Mouse (Mus musculus): ENCODE measurements around the gene Sdc3. TPM values are rescaled to one million over a fixed set of nuclear protein-coding genes. Genes with fewer than 3 reads are reported as not detected.

The Sdc3 gene
- total RNA-seq, 4 experiments from 2014 or later: 332 to 626 (median 448) TPM

- peak; percentile 35 for DNase-seq
Observed at GRCm38 (mm10) chr4:130794771-130795170, 2.4 kb downstream of the Sdc3 start.

DNA sequence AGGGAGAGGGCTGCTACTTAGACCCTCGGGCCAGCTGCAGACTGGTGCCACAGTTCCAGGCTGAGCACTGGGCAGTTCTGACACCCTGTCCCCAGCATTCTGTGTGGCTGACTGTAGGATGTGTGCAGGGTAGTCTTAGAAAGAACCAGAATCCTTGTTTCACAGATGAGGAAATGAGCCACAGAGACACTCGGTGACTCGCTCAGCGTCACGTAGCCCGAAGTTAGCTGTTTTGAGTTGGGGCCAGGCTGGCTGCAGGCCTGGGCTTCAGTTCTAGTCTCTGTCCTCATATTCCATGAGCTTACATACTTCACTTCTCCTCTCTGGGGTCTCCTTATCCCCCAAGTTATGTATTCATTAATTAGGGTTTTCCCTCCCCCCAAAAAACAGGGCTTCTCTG, 3.6 kb downstream of the Sdc3 start:
- DNase-seq: no peak

DNA sequence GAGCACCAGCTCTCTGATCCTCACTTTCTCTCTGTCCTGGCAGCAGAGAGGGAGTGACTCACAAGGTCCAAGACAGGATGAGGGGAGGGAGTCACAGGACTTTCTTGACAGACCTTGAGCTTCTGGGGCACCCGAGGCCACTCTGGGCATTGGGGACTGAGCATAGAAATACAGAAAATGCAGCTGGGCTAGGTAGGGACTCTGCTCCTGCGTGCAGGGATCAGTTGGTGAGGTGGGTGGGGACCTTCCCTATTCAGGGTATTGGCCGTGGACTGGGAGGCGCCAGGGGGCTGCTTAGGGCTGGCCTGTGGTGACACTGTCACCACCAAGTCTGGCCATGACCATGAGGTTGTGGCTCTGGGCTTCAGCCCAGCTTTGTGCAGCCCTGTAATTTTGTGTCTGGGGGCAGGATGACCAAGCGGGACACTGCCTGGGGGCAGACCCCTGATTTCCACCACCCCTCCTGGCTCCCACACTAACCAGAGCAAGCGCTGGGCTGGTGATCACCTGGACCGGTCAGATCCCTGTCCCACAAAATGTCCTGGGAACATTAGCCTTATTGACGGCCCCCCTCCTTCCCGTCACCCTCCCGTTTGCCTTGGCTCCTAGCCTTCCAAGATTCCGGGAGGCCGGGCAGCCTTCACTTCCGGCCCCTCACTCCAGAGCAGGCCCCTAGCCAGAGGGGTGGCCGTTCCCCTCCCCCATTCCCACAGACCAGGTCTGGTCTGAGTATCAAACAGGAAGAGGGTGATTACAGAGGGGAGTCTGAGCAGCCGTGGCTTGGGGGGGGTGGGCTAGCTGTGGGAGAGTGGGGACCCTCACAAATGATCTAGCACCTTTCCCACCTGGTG, 5.1 kb downstream of the Sdc3 start:
- peak; percentile 84 for DNase-seq

GRCm38 (mm10) chr4:130798416-130798815, 6.1 kb downstream of the Sdc3 start:
- no peak for DNase-seq

DNA sequence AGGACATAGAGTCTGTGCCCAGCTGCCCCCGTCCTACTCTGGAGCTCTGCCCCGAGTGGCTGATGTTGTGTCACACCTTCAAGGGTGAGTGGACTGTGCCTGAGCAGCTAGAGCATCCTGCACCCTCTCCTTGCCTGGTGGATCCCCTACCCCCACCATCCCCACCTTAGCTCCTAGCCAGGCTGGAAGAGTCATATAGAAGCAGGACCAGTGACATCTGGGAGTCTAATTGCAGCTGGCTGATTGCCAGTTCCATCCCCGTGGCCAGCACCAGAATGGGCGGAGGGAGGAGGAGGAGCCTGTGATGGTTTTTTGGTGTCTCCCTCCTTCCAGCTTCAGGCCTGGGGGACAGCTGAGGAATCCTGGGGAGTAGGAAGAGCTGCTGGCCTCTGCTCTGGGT, 6.8 kb downstream of the Sdc3 start:
- peak; percentile 63 for DNase-seq

DNA sequence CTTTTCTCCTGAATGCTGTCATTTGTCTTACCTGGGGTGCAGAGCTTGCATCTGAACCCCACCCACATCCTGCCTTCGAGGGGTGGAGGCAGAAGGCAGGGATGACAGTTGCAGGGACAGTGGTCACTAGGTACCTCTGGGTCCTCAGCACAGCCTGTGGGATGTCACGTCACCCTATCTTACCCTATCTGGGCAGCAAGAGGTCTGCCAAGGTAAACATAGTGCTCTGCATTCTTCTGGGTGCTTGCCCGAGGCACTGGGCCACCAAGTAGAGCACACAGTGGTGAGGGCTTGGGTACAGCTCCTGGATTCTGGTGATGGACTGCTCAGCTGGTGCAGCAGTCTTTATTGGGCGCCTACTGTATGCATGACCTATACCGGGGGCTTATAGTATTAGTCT, 7.2 kb downstream of the Sdc3 start:
- DNase-seq: peak; percentile 45

- peak; percentile 26 for DNase-seq
Observed at GRCm38 (mm10) chr4:130800147-130800546, 7.8 kb downstream of the Sdc3 start.

GRCm38 (mm10) chr4:130801198-130801597, 8.9 kb downstream of the Sdc3 start:
- DNase-seq: peak; percentile 82

GRCm38 (mm10) chr4:130801624-130802329, 9.4 kb downstream of the Sdc3 start:
- peak; percentile 31 for DNase-seq

DNA sequence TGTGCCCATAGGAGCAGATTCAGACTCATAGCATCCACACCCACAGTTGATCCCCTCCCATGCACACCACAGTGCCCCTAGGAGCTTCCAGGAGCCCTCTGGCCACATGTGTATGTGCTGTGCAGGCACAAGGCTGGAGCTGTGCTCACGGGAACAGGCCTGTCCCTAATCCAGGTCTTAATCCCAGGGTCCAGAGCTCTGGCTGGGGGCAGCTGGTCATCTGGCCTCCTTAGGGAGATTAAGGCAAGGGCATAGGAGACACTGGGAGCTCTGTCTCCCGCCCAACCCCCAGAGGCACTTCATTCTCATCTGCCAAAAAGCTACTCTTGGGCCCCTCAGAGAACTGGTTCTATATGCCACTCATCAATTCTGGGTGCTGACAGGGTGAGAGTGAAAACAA, 11.3 kb downstream of the Sdc3 start:
- no peak for DNase-seq

DNA sequence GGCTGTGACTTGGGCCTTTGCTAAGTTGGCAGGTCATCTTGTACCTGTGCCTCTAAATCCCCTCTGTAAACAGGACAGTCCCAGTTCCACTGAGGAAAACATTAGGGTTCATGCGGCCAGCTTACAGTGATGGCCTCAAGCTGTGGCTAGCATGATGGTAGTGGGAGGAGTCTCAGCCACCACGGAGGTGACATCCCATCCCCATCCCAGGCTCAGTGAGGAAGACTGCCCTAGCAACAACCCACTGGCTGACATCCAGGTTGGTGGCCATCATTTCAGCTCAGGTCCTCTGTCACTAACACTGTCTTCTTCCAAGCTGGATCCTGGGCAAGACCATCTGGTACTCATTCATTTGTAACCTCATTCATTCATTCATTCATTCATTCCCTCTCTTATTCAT, 12.0 kb downstream of the Sdc3 start:
- DNase-seq: no peak

DNA sequence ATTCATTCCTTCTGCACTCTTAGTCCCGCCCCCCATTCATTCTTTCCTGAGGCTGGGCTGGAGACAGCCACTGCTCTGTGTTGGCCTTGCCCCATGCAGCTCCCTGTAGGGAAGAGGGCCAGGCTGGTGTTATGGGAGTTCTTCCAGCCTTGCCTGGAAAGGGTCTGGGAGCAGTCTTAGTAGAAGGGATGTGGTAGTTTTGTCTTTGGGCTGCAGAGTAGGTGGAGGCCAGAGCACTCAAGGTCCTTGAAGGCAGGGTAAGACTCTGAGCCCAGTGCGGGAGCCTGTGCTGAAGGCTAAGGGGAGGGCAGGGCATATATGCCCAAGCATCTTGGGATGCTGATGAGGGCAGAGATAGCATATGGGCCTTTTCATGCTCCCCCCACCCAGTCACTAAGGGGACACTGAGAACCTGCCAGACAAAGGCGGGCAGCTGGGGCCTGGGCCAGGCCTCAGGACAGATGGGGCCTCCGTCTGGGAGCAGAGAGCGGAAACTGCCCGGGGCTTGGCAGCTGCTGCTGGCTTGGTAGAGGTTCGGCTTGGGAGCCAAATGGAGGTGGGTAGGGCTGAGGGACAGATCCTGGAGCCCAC, 12.5 kb downstream of the Sdc3 start:
- DNase-seq: peak; percentile 47

GRCm38 (mm10) chr4:130805746-130806145, 13.4 kb downstream of the Sdc3 start:
- DNase-seq: no peak

GRCm38 (mm10) chr4:130806746-130807145, 14.4 kb downstream of the Sdc3 start:
- no peak for DNase-seq

DNA sequence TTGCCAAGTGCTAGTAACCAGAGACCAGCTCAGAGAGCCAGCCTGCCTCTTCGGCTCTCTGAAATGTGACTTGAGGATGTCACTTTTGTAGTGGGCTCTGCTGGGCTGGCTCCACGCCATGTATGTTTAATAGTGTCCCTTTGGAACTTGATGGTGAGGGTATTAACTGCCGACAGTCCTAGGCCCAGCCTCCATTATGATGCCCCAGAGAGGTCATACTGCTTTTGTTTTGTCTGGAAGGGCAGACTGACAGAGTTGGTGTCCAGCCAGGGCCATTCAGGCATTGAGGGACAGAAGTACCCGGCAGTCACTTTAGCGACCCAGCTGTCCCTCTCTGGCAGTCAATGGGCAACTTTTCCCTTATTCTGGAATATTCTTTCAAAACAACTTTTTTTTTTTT, 17.4 kb downstream of the Sdc3 start:
- no peak for DNase-seq

GRCm38 (mm10) chr4:130810845-130811244, 18.5 kb downstream of the Sdc3 start:
- DNase-seq: no peak

DNA sequence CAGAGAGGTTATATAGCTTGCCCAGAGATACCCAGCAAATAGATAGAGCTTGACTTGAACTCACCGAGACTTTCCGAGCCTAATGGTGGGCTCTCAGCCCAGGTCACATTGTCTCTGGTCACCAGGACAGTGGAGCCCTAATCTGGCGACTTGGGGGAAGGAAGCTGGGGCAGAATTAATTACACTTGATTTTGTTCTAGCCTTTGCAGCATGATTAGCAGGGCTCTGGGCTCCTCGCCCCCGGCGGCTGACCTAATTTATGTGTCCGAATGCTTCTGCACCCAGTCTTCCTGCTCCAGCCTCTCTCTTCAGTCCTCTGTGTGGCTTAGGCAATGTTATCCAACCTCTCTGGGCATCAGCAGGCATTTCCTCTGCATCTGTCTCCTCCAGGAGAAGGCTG, 19.0 kb downstream of the Sdc3 start:
- DNase-seq: no peak

DNA sequence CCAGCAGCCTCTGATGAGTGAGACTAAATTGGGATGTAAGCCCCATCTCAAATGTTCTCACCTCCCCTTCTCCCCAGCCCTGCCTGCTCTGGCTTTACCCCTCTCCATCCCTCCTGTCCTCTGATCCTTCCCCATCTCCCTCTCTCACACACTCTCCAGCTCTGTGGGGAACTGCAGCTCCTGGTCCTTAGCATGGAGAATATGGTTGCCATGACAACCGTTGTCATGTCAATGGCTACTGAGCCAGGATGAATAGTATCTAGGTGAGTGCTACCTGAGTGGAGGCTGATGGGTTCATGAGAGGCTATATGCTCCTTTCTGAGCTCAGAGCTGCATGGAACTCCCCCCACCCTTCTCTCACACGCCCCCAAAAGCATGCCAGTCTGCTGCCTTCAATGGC, 21.6 kb downstream of the Sdc3 start:
- no peak for DNase-seq

- DNase-seq: no peak
Observed at GRCm38 (mm10) chr4:130814742-130815330, 22.5 kb downstream of the Sdc3 start.

- no peak for DNase-seq
Observed at GRCm38 (mm10) chr4:130815860-130816259, 23.5 kb downstream of the Sdc3 start.

- DNase-seq: no peak
Observed at GRCm38 (mm10) chr4:130819806-130820205, 27.5 kb downstream of the Sdc3 start.

GRCm38 (mm10) chr4:130820594-130821255, 28.4 kb downstream of the Sdc3 start:
- no peak for DNase-seq

Measured in adrenal gland, adult 8-10 months (tissue).